Mouse (Mus musculus) spleen, postnatal 10 days (tissue): ENCODE data around the gene Eif3k.

Source experiments
- DNase-seq, 2 experiments: peaks; one replicate each; pipeline ENCODE4 v3.0.0; 2021 to 2022; ENCODE audit warnings: low spot score in 2 of 2

Eif3k gene

GRCm38 (mm10) chr7:28939418-28940183, 42.1 kb downstream of the Eif3k start:
- no peak for DNase-seq

- DNase-seq, result no peak
Observed at GRCm38 (mm10) chr7:28938654-28939053, 43.0 kb downstream of the Eif3k start.

- no peak for DNase-seq
Observed at GRCm38 (mm10) chr7:28936787-28937186, 44.9 kb downstream of the Eif3k start.

DNA sequence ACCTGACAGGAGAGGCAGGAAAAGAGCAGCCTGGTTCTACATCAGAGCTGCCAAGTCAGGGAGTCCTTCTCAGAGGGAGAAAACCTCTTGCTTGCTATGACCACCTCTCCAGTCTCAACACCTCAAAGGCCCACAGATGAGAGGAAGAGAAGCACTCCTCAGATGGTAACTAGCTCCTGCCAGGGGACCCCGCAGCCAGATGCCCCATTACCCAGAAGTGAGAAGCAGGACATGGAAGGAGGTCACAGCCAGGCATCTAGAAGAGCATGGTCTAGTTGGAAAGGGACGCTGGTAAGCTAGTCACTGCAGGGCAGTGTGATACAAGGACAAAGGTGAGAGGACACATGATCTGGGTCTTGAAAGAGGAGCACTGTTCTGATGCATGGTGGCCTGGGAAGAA, 47.8 kb downstream of the Eif3k start:
- DNase-seq, result no peak

DNA sequence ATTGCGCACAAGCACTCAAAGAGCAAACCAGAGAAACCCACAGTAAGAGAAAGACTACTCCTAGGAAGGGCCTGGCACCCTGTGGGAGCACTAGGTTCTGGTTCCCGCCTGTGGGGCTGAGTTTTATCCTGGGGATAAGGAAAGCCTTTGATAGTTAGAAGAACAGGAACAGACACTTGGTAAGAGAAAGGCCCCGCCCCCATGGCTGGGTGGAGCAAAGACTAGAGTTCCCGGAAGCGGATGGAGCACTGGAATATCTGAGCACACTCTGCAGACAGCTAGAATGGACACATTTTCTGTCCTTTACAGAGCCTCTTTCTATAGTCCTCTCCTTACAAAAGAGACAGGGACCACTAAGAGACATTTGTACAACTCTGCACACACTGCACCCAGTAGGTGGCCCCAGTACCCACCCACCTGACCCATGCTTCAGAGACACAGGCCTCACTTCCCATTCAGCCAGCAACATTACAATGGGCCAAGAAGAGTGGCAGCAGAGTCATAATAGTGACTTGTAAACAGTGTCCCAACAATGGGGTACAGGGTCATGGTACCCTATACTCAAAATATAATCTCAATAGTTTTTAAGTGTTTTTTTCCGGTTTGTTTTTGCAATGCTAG, 49.1 kb downstream of the Eif3k start:
- peak in 1 of 2 experiments; percentile 33 for DNase-seq

GRCm38 (mm10) chr7:28931695-28932039, 50.0 kb downstream of the Eif3k start:
- DNase-seq, result no peak

GRCm38 (mm10) chr7:28931032-28931694, 50.5 kb downstream of the Eif3k start:
- DNase-seq, result no peak

DNA sequence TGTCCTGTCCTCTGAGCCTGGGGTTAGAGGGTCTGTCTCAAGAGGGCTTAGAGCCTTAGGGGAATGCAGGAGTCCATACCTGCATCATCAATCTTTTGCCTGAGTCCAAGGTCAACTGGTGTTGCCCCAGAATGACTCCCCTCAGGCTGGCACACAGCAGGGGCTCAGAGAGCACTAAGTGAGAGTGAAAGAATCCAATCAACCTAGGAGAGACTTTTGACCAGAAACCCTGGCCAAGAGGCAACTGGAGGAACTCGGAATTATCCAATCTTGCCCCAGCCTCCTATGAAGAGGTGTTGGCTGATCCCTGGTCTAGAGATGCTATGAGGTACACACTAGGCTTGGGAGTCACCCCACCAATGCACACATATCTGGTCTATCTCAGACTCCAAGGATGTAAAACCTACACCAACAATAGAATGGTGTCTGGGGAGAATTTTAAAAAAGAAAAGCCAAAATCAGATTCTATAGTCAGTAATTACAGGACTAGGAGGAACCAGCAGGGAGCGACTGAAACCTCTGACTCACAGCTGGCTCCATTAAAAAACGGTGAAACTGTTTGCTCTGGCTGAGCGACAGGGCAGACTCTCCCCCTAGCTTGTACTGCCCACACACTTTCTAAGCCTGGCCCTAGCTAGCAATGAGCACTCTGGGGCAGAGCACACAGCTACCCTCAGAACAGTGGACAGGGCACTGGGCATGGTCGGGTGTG, 51.2 kb downstream of the Eif3k start:
- no peak for DNase-seq

DNA sequence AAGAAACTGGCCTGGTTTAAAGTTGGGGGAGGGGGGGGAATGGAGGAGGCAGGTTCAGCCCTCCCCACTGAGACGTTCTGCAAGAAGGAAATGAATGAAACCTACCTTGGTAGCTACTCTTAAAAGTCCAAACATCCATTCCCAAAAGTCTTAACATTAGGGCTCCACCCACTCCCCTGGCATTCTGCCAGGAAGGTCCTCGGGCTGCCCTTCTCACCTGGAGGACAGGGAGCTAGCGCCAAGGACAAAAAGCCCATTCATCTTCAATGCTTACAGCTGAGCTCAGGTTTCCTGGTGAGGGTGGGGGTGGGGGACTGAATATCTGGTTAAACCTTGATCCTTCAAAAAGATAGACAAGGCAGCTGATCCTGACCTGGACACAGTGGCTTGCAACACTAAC, 52.3 kb downstream of the Eif3k start:
- no peak for DNase-seq

GRCm38 (mm10) chr7:28926172-28926571, 55.5 kb downstream of the Eif3k start:
- DNase-seq, result no peak

GRCm38 (mm10) chr7:28925317-28925716, 56.3 kb downstream of the Eif3k start:
- DNase-seq, result no peak

- no peak for DNase-seq
Observed at GRCm38 (mm10) chr7:28924802-28925201, 56.9 kb downstream of the Eif3k start.

- no peak for DNase-seq
Observed at GRCm38 (mm10) chr7:28923865-28924291, 57.8 kb downstream of the Eif3k start.

GRCm38 (mm10) chr7:28922606-28923005, 59.1 kb downstream of the Eif3k start:
- no peak for DNase-seq

DNA sequence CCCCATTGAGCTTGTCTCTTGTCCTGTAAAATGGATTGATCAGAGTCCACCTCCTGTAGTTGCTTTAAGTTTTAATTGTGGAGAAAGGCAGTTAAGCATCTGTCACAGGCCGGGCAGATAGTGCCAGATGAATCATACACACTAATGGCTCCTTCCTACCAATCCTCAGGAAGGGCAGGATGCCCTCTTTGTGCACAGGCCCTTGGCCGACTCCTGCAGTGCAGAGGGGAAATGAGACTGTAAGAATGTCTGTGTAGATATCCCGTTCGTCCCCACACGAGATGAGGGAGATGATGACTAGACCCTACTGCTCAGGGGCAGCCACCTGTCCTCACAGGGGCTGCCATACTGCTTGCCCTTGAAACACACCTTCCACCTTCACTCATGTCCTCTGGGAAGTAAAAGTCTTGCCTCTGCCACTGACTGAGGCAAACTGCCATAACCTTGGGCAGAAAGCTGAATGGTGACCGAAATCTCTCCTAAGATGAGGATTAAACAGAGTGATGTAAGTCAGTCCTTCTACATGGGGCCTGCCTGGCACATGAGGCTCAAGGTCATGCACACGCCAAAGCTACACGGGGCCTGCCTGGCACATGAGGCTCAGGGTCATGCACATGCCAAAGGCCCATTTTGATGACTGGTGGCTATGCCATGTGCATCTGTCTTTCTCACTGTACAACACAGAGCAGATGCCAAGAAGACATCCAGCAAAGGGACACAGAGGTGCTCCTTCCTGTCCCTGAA, 59.8 kb downstream of the Eif3k start:
- no peak for DNase-seq
